Mouse (Mus musculus): ENCODE data around the gene Ugcg. TPM values are rescaled to one million over a fixed set of nuclear protein-coding genes. Genes with fewer than 3 reads are reported as not detected.
A peak's percentile ranks its signal among the peaks of the same experiment; 100 is the strongest.

Ugcg gene
- polyA plus RNA-seq, 1 experiment from 2014 or later = 10.4 TPM

GRCm38 (mm10) chr4:59190650-59191424 is 1.8 kb downstream of the Ugcg start:
- Histone ChIP-seq H3K36me3 (no peaks in the 10 kb centered on the region), H3K4me2 (replicated peaks) (peak overlapping the region; percentile 67), H3K9me3 (replicated peaks) (no peaks in the 10 kb centered on the region), H3K4me3 (replicated peaks) (peak overlapping the region; percentile 68), H3K27ac (replicated peaks) (no peak overlapping the region), H3K9ac (no peak overlapping the region), H3K4me1 (peaks cover 13% of the 10 kb centered on the region; the same call in 1 of the 2 replicates), H3K27me3 (no peaks in the 10 kb centered on the region)
- ATAC-seq (ENCODE audit: insufficient number of reproducible peaks, low FRiP score, low TSS enrichment, low read depth) = no peak
- WGBS = 33% methylated on average over 7 of the region's 7 CpGs

- no peak overlapping the region for H3K4me3 ChIP-seq (replicated peaks)
- no peak for ATAC-seq (ENCODE audit: insufficient number of reproducible peaks, low FRiP score, low TSS enrichment, low read depth)
- H3K36me3 ChIP-seq = no peaks in the 10 kb centered on the region
- no peak overlapping the region for H3K27ac ChIP-seq (replicated peaks)
- peaks cover 29% of the 10 kb centered on the region for H3K4me1 ChIP-seq
- no peaks in the 10 kb centered on the region for H3K27me3 ChIP-seq
- no peak overlapping the region for H3K4me2 ChIP-seq (replicated peaks)
- WGBS = 86% methylated on average over 13 of the region's 13 CpGs
- H3K9me3 ChIP-seq (replicated peaks) = no peaks in the 10 kb centered on the region
- H3K9ac ChIP-seq = no peak overlapping the region
Measured at GRCm38 (mm10) chr4:59194731-59195496, 5.9 kb downstream of the Ugcg start.

DNA sequence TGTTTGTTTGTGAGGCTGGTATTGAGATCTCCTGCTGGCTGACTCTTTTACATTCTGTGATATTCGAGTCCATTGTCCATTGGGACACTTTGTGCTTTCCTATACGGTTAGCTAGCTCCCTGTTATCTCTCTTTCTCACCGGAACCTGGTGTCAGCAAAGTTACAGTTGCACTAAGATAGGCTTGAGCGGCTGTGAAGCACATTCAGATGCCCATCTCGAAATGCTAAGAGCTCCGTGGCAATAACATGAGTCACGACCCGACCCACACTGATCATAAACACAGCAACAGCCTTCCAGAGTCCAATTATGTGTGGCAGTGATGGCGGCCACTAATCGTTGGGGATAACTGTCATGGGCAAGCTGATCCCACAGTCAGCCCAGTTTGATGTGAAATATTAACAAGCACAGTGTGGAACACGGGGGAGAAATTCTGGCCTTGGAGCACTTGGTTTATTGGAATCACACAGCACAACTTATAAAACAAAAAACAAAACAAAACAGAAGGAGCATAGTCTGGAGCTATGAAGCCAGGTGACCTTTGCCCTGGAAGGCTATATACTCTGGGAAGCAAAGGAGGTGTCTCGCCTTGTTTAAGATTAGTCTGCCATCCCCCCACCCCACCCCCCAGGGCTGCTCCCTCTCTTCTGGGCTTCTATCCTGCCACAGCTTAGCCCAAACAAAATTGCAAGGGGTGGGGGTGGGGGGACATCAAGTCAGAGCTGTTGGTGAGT is 7.5 kb downstream of the Ugcg start:
- 46% methylated on average over 12 of the region's 12 CpGs for WGBS
- no peaks in the 10 kb centered on the region for H3K9me3 ChIP-seq (replicated peaks)
- no peak overlapping the region for H3K27ac ChIP-seq (replicated peaks)
- no peak overlapping the region for H3K4me2 ChIP-seq (replicated peaks)
- H3K9ac ChIP-seq = no peak overlapping the region
- no peak overlapping the region for H3K4me3 ChIP-seq (replicated peaks)
- ATAC-seq (ENCODE audit: insufficient number of reproducible peaks, low FRiP score, low TSS enrichment, low read depth) = no peak
- no peaks in the 10 kb centered on the region for H3K36me3 ChIP-seq
- peaks cover 37% of the 10 kb centered on the region for H3K4me1 ChIP-seq
- H3K27me3 ChIP-seq = no peaks in the 10 kb centered on the region

- no peak overlapping the region for H3K4me2 ChIP-seq (replicated peaks)
- no peak overlapping the region for H3K27ac ChIP-seq (replicated peaks)
- H3K9me3 ChIP-seq (replicated peaks) = no peaks in the 10 kb centered on the region
- no peak for ATAC-seq (ENCODE audit: insufficient number of reproducible peaks, low FRiP score, low TSS enrichment, low read depth)
- no peaks in the 10 kb centered on the region for H3K36me3 ChIP-seq
- no peaks in the 10 kb centered on the region for H3K27me3 ChIP-seq
- no peak overlapping the region for H3K9ac ChIP-seq
- 39% methylated on average over 6 of the region's 6 CpGs for WGBS
- H3K4me3 ChIP-seq (replicated peaks) = no peak overlapping the region
- H3K4me1 ChIP-seq = peaks cover 38% of the 10 kb centered on the region
Measured at GRCm38 (mm10) chr4:59197078-59197424, 8.0 kb downstream of the Ugcg start.

DNA sequence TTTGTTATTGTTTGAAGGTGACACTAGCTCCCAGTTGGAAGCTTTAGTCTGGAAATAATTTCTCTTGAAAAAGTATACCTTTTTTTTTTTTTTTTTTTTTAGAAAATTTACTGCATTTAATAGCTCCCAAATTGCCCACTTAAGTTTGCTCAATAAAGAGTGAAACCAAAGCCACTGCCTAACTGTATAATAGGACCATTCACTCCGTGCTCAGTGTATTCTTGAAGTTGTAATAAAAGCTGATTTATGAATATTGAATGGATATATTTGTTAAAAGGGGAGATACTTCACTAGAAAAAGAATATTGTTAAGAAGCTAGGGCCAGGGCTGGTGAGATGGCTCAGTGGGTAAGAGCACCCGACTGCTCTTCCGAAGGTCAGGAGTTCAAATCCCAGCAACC is 8.4 kb downstream of the Ugcg start:
- Histone ChIP-seq H3K4me2 (replicated peaks) (no peak overlapping the region), H3K4me1 (peaks cover 38% of the 10 kb centered on the region), H3K36me3 (no peaks in the 10 kb centered on the region), H3K27ac (replicated peaks) (no peak overlapping the region), H3K27me3 (no peaks in the 10 kb centered on the region), H3K4me3 (replicated peaks) (no peak overlapping the region), H3K9ac (no peak overlapping the region), H3K9me3 (replicated peaks) (no peaks in the 10 kb centered on the region)
- no peak for ATAC-seq (ENCODE audit: insufficient number of reproducible peaks, low FRiP score, low TSS enrichment, low read depth)
- WGBS = 76% methylated on average over 3 of the region's 3 CpGs

DNA sequence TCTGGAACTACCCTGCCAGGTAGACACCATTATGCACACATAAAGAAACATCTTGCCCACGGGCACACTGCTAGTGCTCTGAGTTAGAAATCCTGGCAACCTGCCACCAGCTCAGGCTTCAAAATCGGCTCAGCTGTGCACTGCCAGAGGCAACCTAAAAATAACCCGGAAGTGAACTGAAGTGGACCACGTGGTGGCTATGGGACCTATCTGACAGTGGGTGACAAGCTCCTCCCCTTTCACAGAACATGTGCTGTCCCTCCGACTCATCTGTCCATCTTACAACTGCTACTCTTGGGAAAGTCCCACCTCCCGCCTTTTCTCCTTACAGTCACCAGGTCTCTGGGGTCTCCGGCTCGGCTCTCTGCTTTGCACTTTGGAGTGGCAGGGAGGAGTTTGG is 10.3 kb downstream of the Ugcg start:
- H3K36me3 ChIP-seq = no peaks in the 10 kb centered on the region
- no peak overlapping the region for H3K4me3 ChIP-seq (replicated peaks)
- H3K4me1 ChIP-seq = peaks cover 38% of the 10 kb centered on the region
- no peaks in the 10 kb centered on the region for H3K27me3 ChIP-seq
- ATAC-seq (ENCODE audit: insufficient number of reproducible peaks, low FRiP score, low TSS enrichment, low read depth) = peak; percentile 73
- 28% methylated on average over 8 of the region's 8 CpGs for WGBS
- 0 out of 2 replicates have a peak overlapping the region, but pooled peaks have one; percentile 25 for H3K27ac ChIP-seq (replicated peaks)
- no peaks in the 10 kb centered on the region for H3K9me3 ChIP-seq (replicated peaks)
- H3K9ac ChIP-seq = no peak overlapping the region
- no peak overlapping the region; the same call in 1 of the 2 replicates for H3K4me2 ChIP-seq (replicated peaks)

- H3K9me3 ChIP-seq (replicated peaks) = no peaks in the 10 kb centered on the region
- 0 out of 2 replicates have a peak overlapping the region, but pooled peaks have one; percentile 25 for H3K27ac ChIP-seq (replicated peaks)
- peaks cover 38% of the 10 kb centered on the region for H3K4me1 ChIP-seq
- H3K4me2 ChIP-seq (replicated peaks) = no peak overlapping the region; the same call in 1 of the 2 replicates
- WGBS = 45% methylated on average over 8 of the region's 8 CpGs
- ATAC-seq (ENCODE audit: insufficient number of reproducible peaks, low FRiP score, low TSS enrichment, low read depth) = no peak
- H3K27me3 ChIP-seq = no peaks in the 10 kb centered on the region
- H3K4me3 ChIP-seq (replicated peaks) = no peak overlapping the region
- H3K36me3 ChIP-seq = no peaks in the 10 kb centered on the region
- H3K9ac ChIP-seq = no peak overlapping the region
Measured at GRCm38 (mm10) chr4:59199805-59200204, 10.7 kb downstream of the Ugcg start.

- no peak overlapping the region for H3K4me3 ChIP-seq (replicated peaks)
- peaks cover 42% of the 10 kb centered on the region for H3K4me1 ChIP-seq
- no peak overlapping the region for H3K27ac ChIP-seq (replicated peaks)
- H3K4me2 ChIP-seq (replicated peaks) = no peak overlapping the region
- ATAC-seq (ENCODE audit: insufficient number of reproducible peaks, low FRiP score, low TSS enrichment, low read depth) = no peak
- 49% methylated on average over 3 of the region's 3 CpGs for WGBS
- H3K36me3 ChIP-seq = no peaks in the 10 kb centered on the region
- H3K27me3 ChIP-seq = no peaks in the 10 kb centered on the region
- H3K9ac ChIP-seq = no peak overlapping the region
- no peaks in the 10 kb centered on the region for H3K9me3 ChIP-seq (replicated peaks)
Measured at GRCm38 (mm10) chr4:59200636-59201035, 11.6 kb downstream of the Ugcg start.

- no peak for ATAC-seq (ENCODE audit: insufficient number of reproducible peaks, low FRiP score, low TSS enrichment, low read depth)
- peaks cover 23% of the 10 kb centered on the region for H3K4me1 ChIP-seq
- no peaks in the 10 kb centered on the region for H3K9me3 ChIP-seq (replicated peaks)
- WGBS = 73% methylated on average over 4 of the region's 4 CpGs
- no peak overlapping the region for H3K4me2 ChIP-seq (replicated peaks)
- H3K4me3 ChIP-seq (replicated peaks) = no peak overlapping the region
- no peak overlapping the region for H3K9ac ChIP-seq
- H3K27ac ChIP-seq (replicated peaks) = no peak overlapping the region
- H3K36me3 ChIP-seq = peaks cover 12% of the 10 kb centered on the region; the same call in 1 of the 2 replicates
- no peaks in the 10 kb centered on the region for H3K27me3 ChIP-seq
Measured at GRCm38 (mm10) chr4:59204616-59205015, 15.6 kb downstream of the Ugcg start.

- no peak overlapping the region for H3K9ac ChIP-seq
- H3K27me3 ChIP-seq = no peaks in the 10 kb centered on the region
- no peak overlapping the region for H3K4me2 ChIP-seq (replicated peaks)
- no peak for ATAC-seq (ENCODE audit: insufficient number of reproducible peaks, low FRiP score, low TSS enrichment, low read depth)
- H3K36me3 ChIP-seq = peaks cover 12% of the 10 kb centered on the region; the same call in 1 of the 2 replicates
- no peaks in the 10 kb centered on the region for H3K9me3 ChIP-seq (replicated peaks)
- 38% methylated on average over 2 of the region's 2 CpGs for WGBS
- H3K4me3 ChIP-seq (replicated peaks) = no peak overlapping the region
- H3K4me1 ChIP-seq = peaks cover 12% of the 10 kb centered on the region
- no peak overlapping the region for H3K27ac ChIP-seq (replicated peaks)
Measured at GRCm38 (mm10) chr4:59205758-59206340, 16.8 kb downstream of the Ugcg start.

DNA sequence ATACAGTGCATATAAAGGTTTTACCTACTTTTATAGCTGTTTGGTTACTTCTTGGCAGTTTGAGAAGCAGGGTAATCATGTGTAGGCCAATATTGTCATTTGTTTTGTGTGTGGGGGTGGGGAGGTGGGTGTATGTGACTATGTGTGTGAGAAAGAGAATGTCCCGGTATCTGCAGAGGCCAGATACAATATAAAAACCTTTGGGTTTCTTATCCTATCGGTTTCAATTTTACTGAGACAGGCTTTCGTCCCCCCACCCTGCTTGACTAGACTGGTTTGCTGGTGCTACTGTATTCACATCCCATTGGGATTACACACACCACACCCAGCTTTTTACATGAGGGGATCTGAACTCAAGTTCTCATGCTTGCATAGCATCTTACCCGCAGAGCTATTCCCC is 17.5 kb downstream of the Ugcg start:
- Histone ChIP-seq H3K36me3 (peaks cover 12% of the 10 kb centered on the region; the same call in 1 of the 2 replicates), H3K9me3 (replicated peaks) (no peaks in the 10 kb centered on the region), H3K27me3 (no peaks in the 10 kb centered on the region), H3K9ac (no peak overlapping the region), H3K4me3 (replicated peaks) (no peak overlapping the region), H3K4me1 (0 out of 2 replicates have a peak, but pooled peaks cover 4% of the 10 kb centered on the region), H3K4me2 (replicated peaks) (no peak overlapping the region), H3K27ac (replicated peaks) (no peak overlapping the region)
- WGBS = 86% methylated on average over 3 of the region's 4 CpGs
- ATAC-seq (ENCODE audit: insufficient number of reproducible peaks, low FRiP score, low TSS enrichment, low read depth) = no peak
